Mouse (Mus musculus) midbrain, embryonic 13.5 days (tissue): ENCODE data around the gene Olfr630. TPM values are rescaled to one million over a fixed set of nuclear protein-coding genes. Genes with fewer than 3 reads are reported as not detected.

Source experiments
- ATAC-seq: fragments of 200-750 bp; cut with Nextera tagmentation; 2 replicates; pipeline ENCODE4 v1.8.0; 2017; ENCODE audit warnings: mild to moderate bottlenecking, moderate TSS enrichment, moderate library complexity
- H3K27ac ChIP-seq: fragments of 300-500 bp; sonication (generic); 2 replicates; pipeline ENCODE4 v1.5.1; 2015; ENCODE audit warnings: inconsistent platforms, mild to moderate bottlenecking, moderate library complexity
- H3K27me3 ChIP-seq: fragments of 300-500 bp; sonication (generic); 2 replicates; pipeline ENCODE4 v1.6.1; 2015; ENCODE audit warnings: mild to moderate bottlenecking, inconsistent platforms
- H3K36me3 ChIP-seq: fragments of 300-500 bp; sonication (generic); 2 replicates; pipeline ENCODE4 v1.6.1; 2015; ENCODE audit warnings: mild to moderate bottlenecking, inconsistent platforms
- H3K4me1 ChIP-seq: fragments of 300-500 bp; sonication (generic); replicated peaks from 2 replicates; pipeline ENCODE4 v1.6.1; 2015; ENCODE audit warnings: inconsistent platforms
- H3K4me2 ChIP-seq: fragments of 300-500 bp; sonication (generic); replicated peaks from 2 replicates; pipeline ENCODE4 v1.6.1; 2015; ENCODE audit warnings: moderate library complexity, mild to moderate bottlenecking, inconsistent platforms
- H3K4me3 ChIP-seq: fragments of 300-500 bp; sonication (generic); replicated peaks from 2 replicates; pipeline ENCODE4 v1.5.1; 2015; ENCODE audit warnings: mild to moderate bottlenecking, inconsistent platforms
- H3K9ac ChIP-seq: fragments of 300-500 bp; sonication (generic); replicated peaks from 2 replicates; pipeline ENCODE4 v1.6.1; 2015; ENCODE audit warnings: mild to moderate bottlenecking, inconsistent platforms
- H3K9me3 ChIP-seq: fragments of 300-500 bp; sonication (generic); 2 replicates; pipeline ENCODE4 v1.6.1; 2016; ENCODE audit warnings: mild to moderate bottlenecking, inconsistent platforms
- WGBS: fragments of 180-500 bp; shearing (Covaris S2); methylation state at CpG from one replicate; pipeline ENCODE4 v1.1.7; 2015; 5-methylcytosine and 5-hydroxymethylcytosine counted together
- polyA plus RNA-seq: library from polyadenylated mRNA; unstranded; fragments of >200 nt; fragmentation: Nextera tagmentation; extraction: Ambion mirVana; gene quantifications from 2 replicates; pipeline ENCODE4 v1.2.1, GENCODE M21; 2015

Olfr630 gene
- polyA plus RNA-seq, 1 experiment from 2014 or later: not detected

DNA sequence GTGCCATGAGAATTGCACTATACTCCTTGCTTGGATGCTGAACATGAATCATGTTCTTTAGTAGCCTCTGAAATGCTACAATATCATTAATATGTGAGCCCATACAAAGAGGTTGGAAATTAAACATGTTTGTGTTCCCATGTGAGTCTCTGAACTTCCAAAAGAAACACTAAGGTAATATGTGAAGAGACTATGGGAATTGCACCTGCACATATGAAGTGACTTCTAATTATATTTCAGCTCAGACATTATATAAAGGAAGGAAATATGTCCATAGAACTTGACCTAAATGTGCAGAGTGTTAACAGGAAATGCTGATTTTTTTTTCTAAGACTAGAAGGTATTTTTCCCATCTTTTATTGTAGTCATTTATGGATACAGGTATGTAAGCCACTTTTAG lies 42.8 kb downstream of the Olfr630 start, which contains the start of gene Olfr243:
Gene Olfr243 (plus strand): TSS at position 301 of the 400 bp plus-strand sequence.
- Histone ChIP-seq H3K9me3 (no peaks in the 10 kb centered on the region), H3K4me3 (no peak within 1 kb of the TSS), H3K4me2 (no peak within 1 kb of the TSS), H3K4me1 (no peaks in the 10 kb centered on the region), H3K36me3 (no peaks in the 10 kb centered on the region), H3K27ac (no peak within 1 kb of the TSS), H3K9ac (no peak within 1 kb of the TSS), H3K27me3 (no peaks in the 10 kb centered on the region)
- ATAC-seq: no peak

DNA sequence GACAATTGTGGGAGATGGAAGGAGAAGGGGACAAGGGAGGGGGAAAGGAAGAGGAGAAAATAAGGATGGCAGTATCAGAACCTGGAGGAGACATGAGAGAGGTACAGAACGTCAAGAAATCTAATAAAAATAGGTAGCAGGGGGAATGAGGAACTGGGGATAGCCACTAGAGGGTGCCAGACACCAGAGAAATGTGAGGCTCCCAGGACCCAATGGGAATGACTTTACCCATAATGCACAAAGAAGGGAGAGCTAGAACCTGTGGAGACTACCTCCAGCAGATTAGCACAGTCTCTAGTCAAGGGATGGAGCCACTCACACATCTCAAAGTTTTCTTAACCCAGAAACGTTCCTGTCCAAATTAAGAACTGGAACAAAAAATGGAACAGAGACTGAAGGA lies 45.1 kb downstream of the Olfr630 start:
- 30% methylated on average over 2 of the region's 2 CpGs for WGBS
- Histone ChIP-seq H3K4me2 (no peak overlapping the region), H3K4me3 (no peak overlapping the region), H3K36me3 (no peaks in the 10 kb centered on the region), H3K27ac (no peak overlapping the region), H3K9me3 (no peaks in the 10 kb centered on the region), H3K4me1 (no peaks in the 10 kb centered on the region), H3K27me3 (no peaks in the 10 kb centered on the region), H3K9ac (no peak overlapping the region)
- no peak for ATAC-seq

Other genes with a start within 250 kb of the Olfr630 start
- gene Olfr610, start 245.2 kb downstream of the Olfr630 start, polyA plus RNA-seq: not detected in 2 replicates
- gene Olfr611, start 236.5 kb downstream of the Olfr630 start, polyA plus RNA-seq: not detected in 2 replicates
- not detected in 2 replicates for gene Olfr612, start 214.6 kb downstream of the Olfr630 start, polyA plus RNA-seq
- not detected in 2 replicates for gene Olfr613, start 209.3 kb downstream of the Olfr630 start, polyA plus RNA-seq
- not detected in 2 replicates for gene Olfr615, start 201.3 kb downstream of the Olfr630 start, polyA plus RNA-seq
- gene Olfr616, start 188.2 kb downstream of the Olfr630 start, polyA plus RNA-seq: not detected in 2 replicates
- not detected in 2 replicates for gene Olfr617, start 184.3 kb downstream of the Olfr630 start, polyA plus RNA-seq
- not detected in 2 replicates for gene Olfr618, start 167.2 kb downstream of the Olfr630 start, polyA plus RNA-seq
- not detected in 2 replicates for gene Olfr619, start 156.8 kb downstream of the Olfr630 start, polyA plus RNA-seq
- not detected in 2 replicates for gene Olfr620, start 144.8 kb downstream of the Olfr630 start, polyA plus RNA-seq
- not detected in 2 replicates for gene Olfr622, start 114.6 kb downstream of the Olfr630 start, polyA plus RNA-seq
- gene Olfr623, start 93.6 kb downstream of the Olfr630 start, polyA plus RNA-seq: not detected in 2 replicates
- 0.04 TPM in 2 replicates for gene Olfr624, start 86.1 kb downstream of the Olfr630 start, polyA plus RNA-seq
- gene Olfr625-ps1, start 74.6 kb downstream of the Olfr630 start, polyA plus RNA-seq: not detected in 2 replicates
- not detected in 2 replicates for gene Olfr243, start 42.7 kb downstream of the Olfr630 start, polyA plus RNA-seq
- gene Olfr628, start 27.0 kb downstream of the Olfr630 start, polyA plus RNA-seq: not detected in 2 replicates
- gene Olfr629, start 12.4 kb downstream of the Olfr630 start, polyA plus RNA-seq: not detected in 2 replicates
- not detected in 2 replicates for gene Olfr69, start 14.3 kb upstream of the Olfr630 start, polyA plus RNA-seq
- gene Olfr68, start 22.4 kb upstream of the Olfr630 start, polyA plus RNA-seq: not detected in 2 replicates
- gene Olfr67, start 34.5 kb upstream of the Olfr630 start, polyA plus RNA-seq: not detected in 2 replicates
- 1,031 and 1,160 TPM in 2 replicates for gene Hbb-bt, start 56.7 kb upstream of the Olfr630 start, polyA plus RNA-seq
- gene Hbb-bs, start 70.8 kb upstream of the Olfr630 start, polyA plus RNA-seq: 2,098 and 2,335 TPM in 2 replicates
- gene Hbb-bh2, start 83.2 kb upstream of the Olfr630 start, polyA plus RNA-seq: not detected in 2 replicates
- gene Hbb-bh1, start 85.8 kb upstream of the Olfr630 start, polyA plus RNA-seq: 37.1 and 47.9 TPM in 2 replicates
- 4,013 and 4,161 TPM in 2 replicates for gene Hbb-y, start 95.9 kb upstream of the Olfr630 start, polyA plus RNA-seq
- gene Olfr66, start 128.9 kb upstream of the Olfr630 start, polyA plus RNA-seq: not detected in 2 replicates
- gene Olfr64, start 137.2 kb upstream of the Olfr630 start, polyA plus RNA-seq: not detected in 2 replicates
- not detected in 2 replicates for gene Olfr65, start 146.2 kb upstream of the Olfr630 start, polyA plus RNA-seq
- gene Olfr631, start 171.5 kb upstream of the Olfr630 start, polyA plus RNA-seq: not detected in 2 replicates
- gene Olfr632, start 177.0 kb upstream of the Olfr630 start, polyA plus RNA-seq: not detected in 2 replicates
- not detected in 2 replicates for gene Olfr633, start 187.1 kb upstream of the Olfr630 start, polyA plus RNA-seq
- gene Olfr635, start 213.8 kb upstream of the Olfr630 start, polyA plus RNA-seq: 0.03 TPM in 1 of 2 replicates, not detected in the other
- gene Olfr638, start 241.4 kb upstream of the Olfr630 start, polyA plus RNA-seq: not detected in 2 replicates